Mouse (Mus musculus) R1 (cell line): ENCODE results near the gene Atp5c1.

Experiments
- DNase-seq: peaks from one replicate; pipeline ENCODE4 v3.0.0-alpha.2; 2018; ENCODE audit warnings: low read depth, low spot score

Atp5c1 gene

GRCm38 (mm10) chr2:10050878-10051277 lies 29.4 kb downstream of the Atp5c1 start:
- DNase-seq: no peak

- no peak for DNase-seq
These were observed 30.9 kb downstream of the Atp5c1 start for GRCm38 (mm10) chr2:10049456-10049855.

GRCm38 (mm10) chr2:10048461-10048860 lies 31.8 kb downstream of the Atp5c1 start, which contains the start of gene Taf3:
Gene Taf3 (minus strand): TSS chr2:10048596.
- DNase-seq: peak; percentile 96

GRCm38 (mm10) chr2:10047758-10048436 lies 32.4 kb downstream of the Atp5c1 start:
- DNase-seq: peak; percentile 35

- DNase-seq: no peak
These were observed 45.3 kb downstream of the Atp5c1 start for GRCm38 (mm10) chr2:10034976-10035375.

GRCm38 (mm10) chr2:10033684-10034083 lies 46.6 kb downstream of the Atp5c1 start:
- no peak for DNase-seq

- no peak for DNase-seq
These were observed 50.6 kb downstream of the Atp5c1 start for GRCm38 (mm10) chr2:10029755-10030154.

GRCm38 (mm10) chr2:10024264-10024663 lies 56.0 kb downstream of the Atp5c1 start:
- DNase-seq: no peak

GRCm38 (mm10) chr2:10021296-10021695 lies 59.0 kb downstream of the Atp5c1 start:
- DNase-seq: no peak

- DNase-seq: no peak
These were observed 65.2 kb downstream of the Atp5c1 start for GRCm38 (mm10) chr2:10014951-10015635.

GRCm38 (mm10) chr2:10010263-10010909 lies 69.9 kb downstream of the Atp5c1 start:
- DNase-seq: peak; percentile 60

- no peak for DNase-seq
These were observed 70.5 kb downstream of the Atp5c1 start for GRCm38 (mm10) chr2:10009671-10010254.

GRCm38 (mm10) chr2:10008593-10008992 lies 71.7 kb downstream of the Atp5c1 start:
- no peak for DNase-seq
